Mouse (Mus musculus) erythroblast, embryonic 14.5 days (primary cell): ENCODE results near the gene Gpbp1.

Experiments
- GATA1 ChIP-seq: IDR thresholded peaks from 2 replicates; pipeline ENCODE4 v1.6.1; 2012; ENCODE audit warnings: low read length, inconsistent platforms, mixed read lengths
- TAL1 ChIP-seq: IDR thresholded peaks from 3 replicates; pipeline ENCODE4 v1.6.1; 2012; ENCODE audit warnings: low read length, inconsistent platforms, mixed read lengths

- TF ChIP-seq GATA1 (no peak), TAL1 (no peak)
Observed at GRCm38 (mm10) chr13:111532178-111532948, 42.5 kb upstream of the Gpbp1 start.
